Mouse (Mus musculus) liver, embryonic 13.5 days (tissue): ENCODE measurements at regions not wholly inside any gene's neighbourhood (a gene's known extent, or its start where the extent isn't known, plus 50 kb on each side); places are given as distances from the start of the nearest gene placed in this dataset.
A peak's percentile ranks its signal among the peaks of the same experiment; 100 is the strongest.

Experiments
- ATAC-seq: fragments of 200-750 bp; cut with Nextera tagmentation; 2 replicates; pipeline ENCODE4 v1.8.0; 2017; ENCODE audit warnings: low read depth, mild to moderate bottlenecking, moderate number of reproducible peaks, moderate library complexity
- DNase-seq: peaks from one replicate; pipeline ENCODE4 v3.0.0; 2022
- H3K27ac ChIP-seq: fragments of 300-500 bp; sonication (generic); 2 replicates; pipeline ENCODE4 v1.5.1; 2015; ENCODE audit warnings: moderate library complexity, mild to moderate bottlenecking, inconsistent platforms
- H3K27me3 ChIP-seq: fragments of 300-500 bp; sonication (generic); 2 replicates; pipeline ENCODE4 v1.6.1; 2015; ENCODE audit warnings: mild to moderate bottlenecking, inconsistent platforms
- H3K36me3 ChIP-seq: fragments of 300-500 bp; sonication (generic); 2 replicates; pipeline ENCODE4 v1.6.1; 2015; ENCODE audit warnings: mild to moderate bottlenecking, inconsistent platforms
- H3K4me1 ChIP-seq: fragments of 300-500 bp; sonication (generic); replicated peaks from 2 replicates; pipeline ENCODE4 v1.6.1; 2015; ENCODE audit warnings: inconsistent platforms
- H3K4me2 ChIP-seq: fragments of 300-500 bp; sonication (generic); 2 replicates; pipeline ENCODE4 v1.6.1; 2015; ENCODE audit warnings: inconsistent platforms, mild to moderate bottlenecking, moderate library complexity
- H3K4me3 ChIP-seq: fragments of 300-500 bp; sonication (generic); replicated peaks from 2 replicates; pipeline ENCODE4 v1.5.1; 2015; ENCODE audit warnings: mild to moderate bottlenecking, inconsistent platforms
- H3K9ac ChIP-seq: fragments of 300-500 bp; sonication (generic); 2 replicates; pipeline ENCODE4 v1.6.1; 2015; ENCODE audit warnings: mild to moderate bottlenecking, inconsistent platforms
- H3K9me3 ChIP-seq: fragments of 300-500 bp; sonication (generic); replicated peaks from 2 replicates; pipeline ENCODE4 v1.6.1; 2016; ENCODE audit warnings: inconsistent platforms
- WGBS: fragments of 180-500 bp; shearing (Covaris S2); methylation state at CpG from one replicate; pipeline ENCODE4 v1.1.7; 2015; ENCODE audit not compliant: insufficient replicate concordance; 5-methylcytosine and 5-hydroxymethylcytosine counted together

DNA sequence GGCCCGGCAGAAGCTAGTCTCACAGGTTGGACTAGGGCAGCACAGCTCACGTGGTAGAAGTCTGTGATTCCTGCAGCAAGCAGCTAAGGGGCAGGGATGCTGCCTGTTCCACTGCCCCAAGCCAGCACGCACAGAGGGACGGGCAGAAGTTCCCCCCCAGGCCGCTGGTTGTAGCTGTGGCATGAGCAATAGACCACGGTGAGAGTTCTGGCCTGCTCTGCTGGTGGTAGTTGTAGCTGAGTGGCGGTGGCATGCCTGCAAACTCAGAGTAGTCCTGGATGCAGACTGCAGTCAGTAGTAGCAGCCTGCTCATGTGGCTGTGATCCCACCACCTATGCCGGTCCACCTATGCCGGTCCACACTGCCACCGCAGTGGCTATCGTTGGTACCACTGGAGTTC, 71.5 kb upstream of the Rpl39l start:
- Histone ChIP-seq H3K36me3 (no peaks in the 10 kb centered on the region), H3K9ac (no peak overlapping the region), H3K4me3 (no peak overlapping the region), H3K27me3 (no peaks in the 10 kb centered on the region), H3K9me3 (no peaks in the 10 kb centered on the region), H3K27ac (no peak overlapping the region), H3K4me2 (no peak overlapping the region), H3K4me1 (no peaks in the 10 kb centered on the region)
- WGBS, result 74% methylated on average over 11 of the region's 11 CpGs
- no peak for DNase-seq
- no peak for ATAC-seq

DNA sequence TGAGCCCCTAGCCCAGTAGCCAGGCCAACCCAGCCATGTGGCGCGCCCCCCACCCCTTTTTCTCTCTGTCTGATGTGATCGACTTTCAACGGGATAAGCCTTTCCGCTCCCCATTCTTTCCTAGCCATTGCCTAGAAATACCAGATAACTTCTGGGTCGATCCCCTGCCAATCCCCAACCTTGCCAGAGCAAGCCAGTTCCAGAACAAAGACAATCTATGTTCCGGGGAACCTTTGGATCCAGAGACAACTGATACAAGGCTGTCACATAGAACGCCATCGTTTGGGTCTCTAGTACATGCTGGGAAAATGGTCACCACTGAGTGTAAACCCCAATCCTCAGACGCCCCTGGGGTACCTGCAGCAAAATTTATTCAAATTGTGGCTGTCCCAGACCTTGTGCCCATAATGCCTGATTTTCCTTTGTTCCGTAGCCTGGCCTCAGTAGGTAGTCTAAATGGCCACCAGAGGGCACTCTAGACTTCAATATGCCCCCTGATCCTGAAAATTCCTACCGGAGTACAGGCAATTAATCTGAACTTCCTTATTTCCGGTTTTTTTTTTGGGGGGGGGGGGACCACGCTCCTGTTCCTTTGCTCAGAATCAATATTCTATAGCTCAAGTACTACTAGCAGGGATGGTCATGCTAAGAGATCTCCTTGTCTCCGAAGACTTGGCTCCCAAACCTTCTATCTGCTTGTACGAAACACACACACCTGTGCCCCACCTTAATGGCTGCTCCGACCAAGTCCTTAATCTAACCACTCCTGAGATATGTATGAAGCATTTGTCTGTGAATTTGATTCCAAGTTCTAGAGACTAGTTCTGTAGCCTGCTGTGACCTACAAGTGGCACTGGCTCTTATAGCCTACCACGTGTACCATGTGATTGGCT, 81.3 kb upstream of the Rpl39l start:
- Histone ChIP-seq H3K9ac (no peak overlapping the region), H3K27ac (no peak overlapping the region), H3K27me3 (no peaks in the 10 kb centered on the region), H3K4me1 (peaks cover 7% of the 10 kb centered on the region; the same call in 1 of the 2 replicates), H3K4me2 (no peak overlapping the region), H3K36me3 (no peaks in the 10 kb centered on the region), H3K9me3 (no peaks in the 10 kb centered on the region), H3K4me3 (no peak overlapping the region)
- ATAC-seq, result no peak
- 50% methylated on average over 18 of the region's 18 CpGs for WGBS
- no peak for DNase-seq

DNA sequence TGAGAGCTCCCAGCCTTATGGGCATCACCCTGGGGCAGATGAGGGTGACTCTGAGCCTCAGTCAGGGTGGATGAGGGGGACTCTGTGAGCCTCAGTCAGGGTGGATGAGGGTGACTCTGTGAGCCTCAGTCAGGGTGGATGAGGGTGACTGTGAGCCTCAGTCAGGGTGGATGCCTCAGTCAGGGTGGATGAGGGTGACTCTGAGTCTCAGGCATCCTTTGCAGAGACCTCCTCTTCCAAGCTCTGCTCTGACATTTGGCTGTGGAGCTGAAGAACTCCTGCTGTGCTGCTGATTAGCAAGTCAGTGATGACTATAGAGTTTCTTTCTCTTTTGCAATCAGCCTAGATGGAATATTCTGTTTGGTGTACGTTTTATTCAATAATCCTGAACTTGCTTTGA, 83.7 kb upstream of the Rpl39l start:
- Histone ChIP-seq H3K4me3 (no peak overlapping the region), H3K4me1 (peaks cover 7% of the 10 kb centered on the region; the same call in 1 of the 2 replicates), H3K9me3 (no peaks in the 10 kb centered on the region), H3K36me3 (no peaks in the 10 kb centered on the region), H3K27ac (no peak overlapping the region), H3K4me2 (no peak overlapping the region), H3K9ac (no peak overlapping the region), H3K27me3 (no peaks in the 10 kb centered on the region)
- DNase-seq, result no peak
- no peak for ATAC-seq
- WGBS, result 23% methylated on average over 1 of the region's 1 CpGs

DNA sequence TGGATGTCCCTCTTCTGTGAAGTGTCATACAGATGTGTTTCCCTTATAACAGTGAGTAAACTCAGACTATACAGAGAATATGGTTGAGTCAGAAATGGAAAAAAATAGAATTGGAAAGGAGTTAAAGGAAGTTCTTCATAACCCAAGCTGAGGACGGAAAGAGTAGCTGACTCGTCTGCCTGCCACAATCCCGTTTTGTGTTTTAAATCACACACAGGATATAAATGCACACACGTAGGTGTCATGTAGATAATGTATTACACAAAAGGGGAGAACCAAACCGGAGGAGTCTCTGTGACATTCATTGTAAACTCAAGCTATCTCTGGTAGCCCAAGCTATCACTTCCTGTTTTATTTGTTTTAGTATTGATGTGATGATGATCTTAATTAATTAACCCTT, 84.6 kb upstream of the Rpl39l start:
- H3K4me2 ChIP-seq, result no peak overlapping the region
- H3K9me3 ChIP-seq, result no peaks in the 10 kb centered on the region
- ATAC-seq (no peak), DNase-seq (no peak)
- WGBS, result 46% methylated on average over 5 of the region's 5 CpGs
- no peaks in the 10 kb centered on the region for H3K36me3 ChIP-seq
- peaks cover 7% of the 10 kb centered on the region; the same call in 1 of the 2 replicates for H3K4me1 ChIP-seq
- no peaks in the 10 kb centered on the region for H3K27me3 ChIP-seq
- H3K27ac ChIP-seq, result no peak overlapping the region
- no peak overlapping the region for H3K9ac ChIP-seq
- H3K4me3 ChIP-seq, result no peak overlapping the region

DNA sequence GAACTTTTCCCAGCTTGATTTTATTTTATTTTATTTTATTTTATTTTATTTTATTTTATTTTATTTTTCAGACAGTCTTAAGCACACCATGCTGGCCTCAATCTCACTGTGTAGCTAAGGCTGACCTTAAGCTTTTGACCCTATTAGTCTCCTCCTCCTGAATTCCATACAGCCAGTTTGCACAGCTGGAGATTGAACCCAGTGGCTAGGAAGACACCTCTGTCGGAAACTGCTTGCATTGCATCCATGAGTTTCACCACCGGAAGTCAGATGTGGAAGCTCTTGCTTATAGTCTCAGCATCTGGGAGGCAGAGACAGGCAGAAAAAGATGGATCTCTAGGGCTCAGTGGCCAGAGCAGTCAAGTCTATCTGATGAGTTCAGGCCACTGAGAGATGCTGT, 86.4 kb upstream of the Grin2a start:
- ATAC-seq (no peak), DNase-seq (no peak)
- no peaks in the 10 kb centered on the region for H3K36me3 ChIP-seq
- no peak overlapping the region for H3K9ac ChIP-seq
- H3K27ac ChIP-seq, result no peak overlapping the region
- no peak overlapping the region for H3K4me2 ChIP-seq
- H3K9me3 ChIP-seq, result no peaks in the 10 kb centered on the region
- no peak overlapping the region for H3K4me3 ChIP-seq
- H3K4me1 ChIP-seq, result peaks cover 7% of the 10 kb centered on the region; the same call in 1 of the 2 replicates
- no peaks in the 10 kb centered on the region for H3K27me3 ChIP-seq
- WGBS, result 58% methylated on average over 2 of the region's 2 CpGs

DNA sequence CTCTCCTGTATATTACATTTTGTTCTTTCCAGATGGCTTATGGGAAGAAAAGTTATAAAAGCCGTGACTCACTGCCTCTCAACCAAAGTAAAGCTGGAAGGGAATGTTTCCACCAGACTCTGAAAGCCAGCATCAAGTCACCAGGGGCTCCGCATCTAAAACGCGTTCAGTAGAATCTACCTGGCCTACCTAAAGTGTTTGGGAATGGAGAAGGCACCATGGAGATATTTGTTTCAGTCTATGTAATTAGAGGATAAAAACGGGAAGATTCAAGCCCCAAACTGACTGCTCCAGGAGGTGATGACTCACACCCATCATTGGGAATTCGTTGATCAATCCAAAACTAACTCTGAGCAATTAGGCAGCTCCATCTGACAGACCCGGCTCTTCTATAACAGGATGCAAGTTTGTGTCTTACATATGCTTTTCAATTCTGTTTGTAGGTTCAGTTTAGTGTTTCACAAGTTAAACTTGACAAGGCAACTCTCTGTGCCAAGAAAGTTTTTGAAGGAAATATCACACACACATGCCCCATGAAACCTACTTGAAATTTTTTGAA, 84.8 kb upstream of the Grin2a start:
- Histone ChIP-seq H3K36me3 (no peaks in the 10 kb centered on the region), H3K9ac (no peak overlapping the region), H3K4me1 (no peaks in the 10 kb centered on the region), H3K27ac (no peak overlapping the region), H3K4me3 (no peak overlapping the region), H3K4me2 (no peak overlapping the region), H3K9me3 (no peaks in the 10 kb centered on the region), H3K27me3 (no peaks in the 10 kb centered on the region)
- 73% methylated on average over 7 of the region's 7 CpGs for WGBS
- DNase-seq, result no peak
- ATAC-seq, result no peak

DNA sequence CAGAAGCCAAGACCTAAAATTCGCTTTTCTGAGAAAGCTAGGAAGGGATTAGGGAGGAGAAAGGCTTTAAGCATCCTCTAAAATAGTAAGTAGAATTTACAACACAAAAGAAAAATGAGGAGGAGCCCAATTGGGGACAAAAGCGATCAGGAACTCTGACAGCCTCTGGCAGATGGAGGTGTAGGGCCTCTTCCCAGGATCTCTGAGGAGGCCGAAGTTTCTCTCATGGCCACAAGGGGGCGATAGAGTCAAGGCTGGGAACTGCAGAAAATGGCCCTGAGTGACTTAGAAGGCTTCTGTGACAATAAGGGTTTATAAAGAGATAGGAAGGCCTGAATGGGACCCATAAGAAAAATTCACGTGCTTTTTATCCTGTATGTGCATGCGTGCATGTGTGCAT, 77.8 kb upstream of the Grin2a start:
- Histone ChIP-seq H3K36me3 (no peaks in the 10 kb centered on the region), H3K4me3 (no peak overlapping the region), H3K9ac (no peak overlapping the region), H3K4me2 (no peak overlapping the region), H3K4me1 (no peaks in the 10 kb centered on the region), H3K9me3 (no peaks in the 10 kb centered on the region), H3K27ac (no peak overlapping the region), H3K27me3 (no peaks in the 10 kb centered on the region)
- ATAC-seq (no peak), DNase-seq (peak; percentile 3)
- WGBS, result 28% methylated on average over 6 of the region's 6 CpGs

GRCm38 (mm10) chr16:10063491-10063890, 68.1 kb upstream of the Grin2a start:
- H3K4me2 ChIP-seq, result no peak overlapping the region
- no peaks in the 10 kb centered on the region for H3K4me1 ChIP-seq
- ATAC-seq, result no peak
- DNase-seq, result no peak
- no peaks in the 10 kb centered on the region for H3K36me3 ChIP-seq
- H3K9me3 ChIP-seq, result no peaks in the 10 kb centered on the region
- H3K4me3 ChIP-seq, result no peak overlapping the region
- no peaks in the 10 kb centered on the region for H3K27me3 ChIP-seq
- no peak overlapping the region for H3K27ac ChIP-seq
- H3K9ac ChIP-seq, result no peak overlapping the region
- 51% methylated on average over 8 of the region's 8 CpGs for WGBS

- Histone ChIP-seq H3K4me2 (no peak overlapping the region), H3K4me3 (no peak overlapping the region), H3K27ac (no peak overlapping the region), H3K9me3 (no peaks in the 10 kb centered on the region), H3K9ac (no peak overlapping the region), H3K4me1 (no peaks in the 10 kb centered on the region), H3K27me3 (no peaks in the 10 kb centered on the region), H3K36me3 (no peaks in the 10 kb centered on the region)
- WGBS, result 54% methylated on average over 4 of the region's 4 CpGs
- no peak for ATAC-seq
- no peak for DNase-seq
These were observed 62.7 kb upstream of the Grin2a start for GRCm38 (mm10) chr16:10058094-10058493.
